Comparison of ENCODE assay signal across 8 mouse cellular contexts in genomic region chr5:137268131-137268910, GRCm38 (mm10). TPM values are rescaled to one million over a fixed set of nuclear protein-coding genes. Genes with fewer than 3 reads are reported as not detected.
DNase-seq lines count a peak whose midpoint lies in the region; ATAC-seq and TF ChIP-seq lines count a peak whose summit lies in the region.

No protein-coding gene starts in this region.

- TF ChIP-seq CTCF in forebrain, postnatal 0 days (IDR thresholded peaks at IDR 0.05; ENCODE audit: low read depth), result no peak
- no peak for TF ChIP-seq CTCF in hindbrain, postnatal 0 days (IDR thresholded peaks at IDR 0.05; ENCODE audit: low read depth)

- intact Hi-C loops in left cerebral cortex, postnatal 36 days (cut with DNase I), result no loop called here

- no peaks in the 10 kb centered on the region for H3K36me3 ChIP-seq in forebrain, embryonic 11.5 days (ENCODE audit: control insufficient read depth, insufficient read depth, low read length)
- H3K36me3 ChIP-seq in forebrain, postnatal 0 days (ENCODE audit: insufficient read depth), result no peaks in the 10 kb centered on the region
- no peaks in the 10 kb centered on the region for H3K36me3 ChIP-seq in embryonic facial prominence, embryonic 14.5 days (ENCODE audit: control insufficient read depth, insufficient read depth, low read length)
- H3K36me3 ChIP-seq in hindbrain, postnatal 0 days (ENCODE audit: insufficient read depth, low read length), result no peaks in the 10 kb centered on the region

- no peak overlapping the region for H3K4me3 ChIP-seq in forebrain, embryonic 11.5 days (ENCODE audit: low read depth, low read length)
- H3K4me3 ChIP-seq in forebrain, postnatal 0 days (ENCODE audit: low read depth, low read length), result no peak overlapping the region
- H3K4me3 ChIP-seq in embryonic facial prominence, embryonic 14.5 days (ENCODE audit: low read depth, low read length), result no peak overlapping the region
- no peak overlapping the region for H3K4me3 ChIP-seq in hindbrain, postnatal 0 days (ENCODE audit: low read length)

- H3K9me3 ChIP-seq in forebrain, embryonic 11.5 days (ENCODE audit: control insufficient read depth, low read length), result no peaks in the 10 kb centered on the region; the same call in 1 of the 2 replicates
- no peaks in the 10 kb centered on the region for H3K9me3 ChIP-seq in forebrain, postnatal 0 days (ENCODE audit: low read length)
- peaks cover 5% of the 10 kb centered on the region; the same call in 1 of the 2 replicates for H3K9me3 ChIP-seq in embryonic facial prominence, embryonic 14.5 days (ENCODE audit: control insufficient read depth, low read length)
- H3K9me3 ChIP-seq in hindbrain, postnatal 0 days (ENCODE audit: low read length), result no peaks in the 10 kb centered on the region

- H3K9ac ChIP-seq in forebrain, embryonic 11.5 days (ENCODE audit: low read length), result peak overlapping the region; percentile 12; the same call in 1 of the 2 replicates
- H3K9ac ChIP-seq in forebrain, postnatal 0 days, result no peak overlapping the region
- peak overlapping the region; percentile 45; the same call in 1 of the 2 replicates for H3K9ac ChIP-seq in embryonic facial prominence, embryonic 14.5 days (ENCODE audit: low read depth, low read length)
- no peak overlapping the region for H3K9ac ChIP-seq in hindbrain, postnatal 0 days (replicated peaks; ENCODE audit: low read length)

- H3K27me3 ChIP-seq in forebrain, embryonic 11.5 days (ENCODE audit: control insufficient read depth, insufficient read depth, low read length), result no peaks in the 10 kb centered on the region
- H3K27me3 ChIP-seq in forebrain, postnatal 0 days (ENCODE audit: insufficient read depth, low read length), result no peaks in the 10 kb centered on the region
- no peaks in the 10 kb centered on the region for H3K27me3 ChIP-seq in embryonic facial prominence, embryonic 14.5 days (replicated peaks; ENCODE audit: control insufficient read depth, insufficient read depth, low read length)
- H3K27me3 ChIP-seq in hindbrain, postnatal 0 days (ENCODE audit: insufficient read depth, low read length), result no peaks in the 10 kb centered on the region

- no peak overlapping the region for H3K27ac ChIP-seq in forebrain, embryonic 11.5 days (ENCODE audit: low read depth, low read length)
- H3K27ac ChIP-seq in forebrain, postnatal 0 days (ENCODE audit: low read depth, low read length), result no peak overlapping the region
- no peak overlapping the region for H3K27ac ChIP-seq in embryonic facial prominence, embryonic 14.5 days (replicated peaks; ENCODE audit: low read depth, low read length)
- H3K27ac ChIP-seq in hindbrain, postnatal 0 days, result no peak overlapping the region

- WGBS in forebrain, embryonic 11.5 days, result 42% methylated on average over 18 of the region's 18 CpGs
- WGBS in forebrain, postnatal 0 days, result 38% methylated on average over 15 of the region's 18 CpGs
- WGBS in embryonic facial prominence, embryonic 14.5 days, result 12% methylated on average over 11 of the region's 18 CpGs
- 31% methylated on average over 16 of the region's 18 CpGs for WGBS in hindbrain, postnatal 0 days

- no peaks in the 10 kb centered on the region for H3K4me1 ChIP-seq in forebrain, embryonic 11.5 days (replicated peaks; ENCODE audit: control insufficient read depth, insufficient read depth, low read length)
- H3K4me1 ChIP-seq in forebrain, postnatal 0 days (ENCODE audit: insufficient read depth), result no peaks in the 10 kb centered on the region
- no peaks in the 10 kb centered on the region for H3K4me1 ChIP-seq in embryonic facial prominence, embryonic 14.5 days (ENCODE audit: control insufficient read depth, insufficient read depth, low read length)
- no peaks in the 10 kb centered on the region for H3K4me1 ChIP-seq in hindbrain, postnatal 0 days (ENCODE audit: insufficient read depth, low read length)

- H3K4me2 ChIP-seq in forebrain, embryonic 11.5 days (ENCODE audit: low read depth, low read length, severe bottlenecking), result no peak overlapping the region
- no peak overlapping the region for H3K4me2 ChIP-seq in forebrain, postnatal 0 days (ENCODE audit: low read depth)
- peak overlapping the region; percentile 34 for H3K4me2 ChIP-seq in embryonic facial prominence, embryonic 14.5 days (ENCODE audit: low read depth, low read length)
- no peak overlapping the region for H3K4me2 ChIP-seq in hindbrain, postnatal 0 days (ENCODE audit: low read depth, low read length)

- ATAC-seq in forebrain, embryonic 11.5 days (replicated peaks; ENCODE audit: low FRiP score), result no peak
- ATAC-seq in forebrain, postnatal 0 days, result no peak
- peak; percentile 44; the same call in 1 of the 2 replicates for ATAC-seq in embryonic facial prominence, embryonic 14.5 days (ENCODE audit: low read depth)
- 0 out of 2 replicates have a peak, but pooled peaks have one; percentile 18 for ATAC-seq in hindbrain, postnatal 0 days
- ATAC-seq in neutrophil, adult 5-6 weeks (ENCODE audit: extremely low read depth, insufficient number of reproducible peaks, low FRiP score, poor library complexity, severe bottlenecking), result 0 out of 2 replicates have a peak, but pooled peaks have one; percentile 2

- no peak for DNase-seq in forebrain, embryonic 11.5 days (ENCODE audit: low spot score)
- DNase-seq in forebrain, postnatal 0 days, result no peak
- no peak for DNase-seq in embryonic facial prominence, embryonic 14.5 days (ENCODE audit: low spot score)
- no peak for DNase-seq in hindbrain, postnatal 0 days (ENCODE audit: low spot score)
- no peak for DNase-seq in left cerebral cortex, postnatal 36 days (ENCODE audit: low spot score in 2 of 2)
- no peak for DNase-seq in ovary, adult 18-20 months (ENCODE audit: low spot score)
- no peak for DNase-seq in ovary, postnatal 14 days (ENCODE audit: low spot score)

RNA-seq across cellular contexts. Expression of gene Ache, which starts 19.0 kb away (rescaled TPM):
- polyA plus RNA-seq in forebrain, embryonic 11.5 days (2014; fragmentation: Nextera tagmentation; extraction: Ambion mirVana), result 3.0 and 3.7 TPM in 2 replicates
- total RNA-seq in forebrain, postnatal 0 days (2014; rRNA removed), result 48.4 and 73.2 TPM in 2 replicates
- polyA plus RNA-seq in forebrain, postnatal 0 days (2015; fragmentation: Nextera tagmentation; extraction: Ambion mirVana), result 44.3 and 69.1 TPM in 2 replicates
- 29.6 and 33.0 TPM in 2 replicates for polyA plus RNA-seq in embryonic facial prominence, embryonic 14.5 days (2014; fragmentation: Nextera tagmentation; extraction: Ambion mirVana)
- 210 and 219 TPM in 2 replicates for total RNA-seq in hindbrain, postnatal 0 days (2014; rRNA removed)
- polyA plus RNA-seq in hindbrain, postnatal 0 days (2015; fragmentation: Nextera tagmentation; extraction: Ambion mirVana), result 151 and 157 TPM in 2 replicates
- total RNA-seq in neutrophil, adult 5-6 weeks (2017), result 0.25 and 0.47 TPM in 2 replicates
- 10 to 100 TPM; 60.1 to 64.5 TPM for total RNA-seq in left cerebral cortex, postnatal 36 days (2021)

RNA-seq across cellular contexts. Expression of gene Ufsp1, which starts 26.1 kb away (rescaled TPM):
- 6.8 and 8.0 TPM in 2 replicates for polyA plus RNA-seq in forebrain, embryonic 11.5 days (2014; fragmentation: Nextera tagmentation; extraction: Ambion mirVana)
- 15.2 and 16.2 TPM in 2 replicates for total RNA-seq in forebrain, postnatal 0 days (2014; rRNA removed)
- polyA plus RNA-seq in forebrain, postnatal 0 days (2015; fragmentation: Nextera tagmentation; extraction: Ambion mirVana), result 15.8 and 23.4 TPM in 2 replicates
- 11.1 and 12.3 TPM in 2 replicates for polyA plus RNA-seq in embryonic facial prominence, embryonic 14.5 days (2014; fragmentation: Nextera tagmentation; extraction: Ambion mirVana)
- total RNA-seq in hindbrain, postnatal 0 days (2014; rRNA removed), result 35.5 TPM in 2 replicates
- 32.1 and 33.3 TPM in 2 replicates for polyA plus RNA-seq in hindbrain, postnatal 0 days (2015; fragmentation: Nextera tagmentation; extraction: Ambion mirVana)
- 3.8 and 4.2 TPM in 2 replicates for total RNA-seq in neutrophil, adult 5-6 weeks (2017)
- total RNA-seq in left cerebral cortex, postnatal 36 days (2021), result 10 to 100 TPM; 11.4 to 15.0 TPM

RNA-seq across cellular contexts. Expression of gene Srrt, which starts 39.2 kb away (rescaled TPM):
- 190 TPM in 2 replicates for polyA plus RNA-seq in forebrain, embryonic 11.5 days (2014; fragmentation: Nextera tagmentation; extraction: Ambion mirVana)
- 136 and 153 TPM in 2 replicates for total RNA-seq in forebrain, postnatal 0 days (2014; rRNA removed)
- 52.3 and 55.6 TPM in 2 replicates for polyA plus RNA-seq in forebrain, postnatal 0 days (2015; fragmentation: Nextera tagmentation; extraction: Ambion mirVana)
- 101 and 105 TPM in 2 replicates for polyA plus RNA-seq in embryonic facial prominence, embryonic 14.5 days (2014; fragmentation: Nextera tagmentation; extraction: Ambion mirVana)
- 82.9 and 98.9 TPM in 2 replicates for total RNA-seq in hindbrain, postnatal 0 days (2014; rRNA removed)
- polyA plus RNA-seq in hindbrain, postnatal 0 days (2015; fragmentation: Nextera tagmentation; extraction: Ambion mirVana), result 55.5 and 57.0 TPM in 2 replicates
- 326 and 333 TPM in 2 replicates for total RNA-seq in neutrophil, adult 5-6 weeks (2017)
- 100 to 1,000 TPM; 132 to 230 TPM for total RNA-seq in left cerebral cortex, postnatal 36 days (2021)

RNA-seq across cellular contexts. Expression of gene Trip6, which starts 45.9 kb away (rescaled TPM):
- polyA plus RNA-seq in forebrain, embryonic 11.5 days (2014; fragmentation: Nextera tagmentation; extraction: Ambion mirVana), result 50.1 and 56.7 TPM in 2 replicates
- total RNA-seq in forebrain, postnatal 0 days (2014; rRNA removed), result 10.8 and 11.4 TPM in 2 replicates
- polyA plus RNA-seq in forebrain, postnatal 0 days (2015; fragmentation: Nextera tagmentation; extraction: Ambion mirVana), result 9.9 and 11.6 TPM in 2 replicates
- polyA plus RNA-seq in embryonic facial prominence, embryonic 14.5 days (2014; fragmentation: Nextera tagmentation; extraction: Ambion mirVana), result 72.3 and 88.9 TPM in 2 replicates
- total RNA-seq in hindbrain, postnatal 0 days (2014; rRNA removed), result 14.3 and 15.0 TPM in 2 replicates
- 13.9 and 15.5 TPM in 2 replicates for polyA plus RNA-seq in hindbrain, postnatal 0 days (2015; fragmentation: Nextera tagmentation; extraction: Ambion mirVana)
- 5.5 and 7.1 TPM in 2 replicates for total RNA-seq in neutrophil, adult 5-6 weeks (2017)
- total RNA-seq in left cerebral cortex, postnatal 36 days (2021), result 1 to 10 TPM; 3.5 to 5.1 TPM

RNA-seq across cellular contexts. Expression of gene Muc3a, which starts 56.1 kb away (rescaled TPM):
- polyA plus RNA-seq in forebrain, embryonic 11.5 days (2014; fragmentation: Nextera tagmentation; extraction: Ambion mirVana), result not detected in 2 replicates
- 0.10 and 0.31 TPM in 2 replicates for total RNA-seq in forebrain, postnatal 0 days (2014; rRNA removed)
- polyA plus RNA-seq in forebrain, postnatal 0 days (2015; fragmentation: Nextera tagmentation; extraction: Ambion mirVana), result 0.13 TPM in 2 replicates
- polyA plus RNA-seq in embryonic facial prominence, embryonic 14.5 days (2014; fragmentation: Nextera tagmentation; extraction: Ambion mirVana), result 0.14 and 0.40 TPM in 2 replicates
- 0.93 TPM in 1 of 2 replicates, not detected in the other for total RNA-seq in hindbrain, postnatal 0 days (2014; rRNA removed)
- 0.49 and 0.61 TPM in 2 replicates for polyA plus RNA-seq in hindbrain, postnatal 0 days (2015; fragmentation: Nextera tagmentation; extraction: Ambion mirVana)
- total RNA-seq in neutrophil, adult 5-6 weeks (2017), result 0.58 and 2.3 TPM in 2 replicates
- total RNA-seq in left cerebral cortex, postnatal 36 days (2021), result 1 to 10 TPM; 2.3 to 6.9 TPM

Comparison
In these comparisons a context has a peak if more than half of its experiments do, and no peak if none do; other contexts are left out.
1. H3K9ac ChIP-seq: peak in forebrain, embryonic 11.5 days (single experiment) and embryonic facial prominence, embryonic 14.5 days (single experiment); none in forebrain, postnatal 0 days (single experiment) and hindbrain, postnatal 0 days (single experiment).
2. ATAC-seq: peak in embryonic facial prominence, embryonic 14.5 days (single experiment), hindbrain, postnatal 0 days (single experiment) and neutrophil, adult 5-6 weeks (single experiment); none in forebrain, embryonic 11.5 days (single experiment) and forebrain, postnatal 0 days (single experiment).
3. RNA of gene Ache, which starts 19.0 kb away (total RNA-seq): 210 to 219 TPM in hindbrain, postnatal 0 days, 48.4 to 73.2 TPM in forebrain, postnatal 0 days and 60.1 to 64.5 TPM in left cerebral cortex, postnatal 36 days; 0.25 to 0.47 TPM in neutrophil, adult 5-6 weeks; every median in the first group is over 10 times any median in the second.